Mouse (Mus musculus): Measurements from ENCODE around the gene Hist1h4f.
"Not testable (repeated sequence)": the region's sequence is repeated elsewhere in the genome, so short reads cannot be mapped to it uniquely, and the experiment has no call there.

The Hist1h4f gene

GRCm38 (mm10) chr13:23575864-23576313 lies 24.4 kb upstream of the Hist1h4f start:
- DNase-seq: not testable (repeated sequence)

- DNase-seq: no peak
These were observed 23.9 kb upstream of the Hist1h4f start, which contains the start of gene Hist1h3d for GRCm38 (mm10) chr13:23575271-23575851. TSS of gene Hist1h3d (plus strand) at chr13:23575763.

- not testable (repeated sequence) for DNase-seq
These were observed 23.2 kb upstream of the Hist1h4f start for GRCm38 (mm10) chr13:23574546-23575170.

- peak; percentile 68 to 71 for DNase-seq
These were observed 22.6 kb upstream of the Hist1h4f start, which contains the start of the genes Hist1h2bf and Hist1h2ad for GRCm38 (mm10) chr13:23573898-23574524. TSS of gene Hist1h2bf (minus strand) at chr13:23574196. TSS of gene Hist1h2ad (plus strand) at chr13:23574381.

- not testable (repeated sequence) for DNase-seq
These were observed 21.8 kb upstream of the Hist1h4f start for GRCm38 (mm10) chr13:23573034-23573897.

GRCm38 (mm10) chr13:23572218-23573033 lies 21.0 kb upstream of the Hist1h4f start:
- no peak for DNase-seq

- DNase-seq: not testable (repeated sequence)
These were observed 20.2 kb upstream of the Hist1h4f start for GRCm38 (mm10) chr13:23571504-23572217.

- DNase-seq: peak; percentile 26 to 75
These were observed 19.6 kb upstream of the Hist1h4f start, which contains the start of the genes Hist1h2ae and Hist1h2bg for GRCm38 (mm10) chr13:23571022-23571503. TSS of gene Hist1h2ae (minus strand) at chr13:23571220. TSS of gene Hist1h2bg (plus strand) at chr13:23571396.

GRCm38 (mm10) chr13:23570261-23571021 lies 19.0 kb upstream of the Hist1h4f start:
- not testable (repeated sequence) for DNase-seq

GRCm38 (mm10) chr13:23564482-23564881 lies 13.0 kb upstream of the Hist1h4f start:
- DNase-seq: no peak

- DNase-seq: peak in 1 of 2 experiments; percentile 33
These were observed 11.4 kb upstream of the Hist1h4f start for GRCm38 (mm10) chr13:23562699-23563462.

- DNase-seq: peak; percentile 86 to 89
These were observed 10.6 kb upstream of the Hist1h4f start, which contains the start of gene Hist1h3e for GRCm38 (mm10) chr13:23561883-23562659. TSS of gene Hist1h3e (minus strand) at chr13:23562369.

- DNase-seq: not testable (repeated sequence)
These were observed 10.1 kb upstream of the Hist1h4f start for GRCm38 (mm10) chr13:23561531-23561882.

GRCm38 (mm10) chr13:23560699-23561098 lies 9.3 kb upstream of the Hist1h4f start:
- DNase-seq: not testable (repeated sequence)

- DNase-seq: no peak
These were observed 5.5 kb upstream of the Hist1h4f start for GRCm38 (mm10) chr13:23556906-23557305.

GRCm38 (mm10) chr13:23555839-23556416 lies 4.5 kb upstream of the Hist1h4f start:
- peak; percentile 41 to 78 for DNase-seq

GRCm38 (mm10) chr13:23554925-23555838 lies 3.7 kb upstream of the Hist1h4f start:
- peak; percentile 53 to 54 for DNase-seq

Data from kidney, adult 8-10 months (tissue).